Mouse (Mus musculus): ENCODE measurements at regions not wholly inside any gene's neighbourhood (a gene's known extent, or its start where the extent isn't known, plus 50 kb on each side); places are given as distances from the start of the nearest gene placed in this dataset.

- no peak for DNase-seq (ENCODE audit: low spot score)
- no peaks in the 10 kb centered on the region for H3K4me1 ChIP-seq (replicated peaks; ENCODE audit: control insufficient read depth, insufficient read depth, low read length)
- no peak for ATAC-seq (replicated peaks; ENCODE audit: low FRiP score, low TSS enrichment, low read depth)
- 77% methylated on average over 2 of the region's 2 CpGs for WGBS
- no peak overlapping the region for H3K4me2 ChIP-seq (ENCODE audit: low read length)
- H3K27ac ChIP-seq (ENCODE audit: low read depth): no peak overlapping the region
- no peaks in the 10 kb centered on the region for H3K36me3 ChIP-seq (ENCODE audit: control insufficient read depth, insufficient read depth, low read length)
- H3K4me3 ChIP-seq (ENCODE audit: low read depth, low read length): no peak overlapping the region
- no peaks in the 10 kb centered on the region for H3K27me3 ChIP-seq (replicated peaks; ENCODE audit: control insufficient read depth, insufficient read depth, low read length)
- no peak overlapping the region for H3K9ac ChIP-seq (ENCODE audit: low read length)
- H3K9me3 ChIP-seq (ENCODE audit: control insufficient read depth, low read length): no peaks in the 10 kb centered on the region
Observed at GRCm38 (mm10) chr13:85570886-85571527, 282.1 kb upstream of the Rasa1 start.

- DNase-seq (ENCODE audit: low spot score) (no peak), ATAC-seq (replicated peaks; ENCODE audit: low FRiP score, low TSS enrichment, low read depth) (no peak)
- Histone ChIP-seq H3K9me3 (ENCODE audit: control insufficient read depth, low read length) (no peaks in the 10 kb centered on the region), H3K4me2 (ENCODE audit: low read length) (no peak overlapping the region), H3K36me3 (ENCODE audit: control insufficient read depth, insufficient read depth, low read length) (no peaks in the 10 kb centered on the region), H3K27me3 (replicated peaks; ENCODE audit: control insufficient read depth, insufficient read depth, low read length) (no peaks in the 10 kb centered on the region), H3K9ac (ENCODE audit: low read length) (no peak overlapping the region), H3K27ac (ENCODE audit: low read depth) (no peak overlapping the region), H3K4me3 (ENCODE audit: low read depth, low read length) (no peak overlapping the region), H3K4me1 (replicated peaks; ENCODE audit: control insufficient read depth, insufficient read depth, low read length) (no peaks in the 10 kb centered on the region)
- 77% methylated on average over 2 of the region's 2 CpGs for WGBS
Observed at GRCm38 (mm10) chr13:85557821-85558220, 268.9 kb upstream of the Rasa1 start.

GRCm38 (mm10) chr13:85556101-85556853 is 267.3 kb upstream of the Rasa1 start:
- H3K9me3 ChIP-seq (ENCODE audit: control insufficient read depth, low read length): no peaks in the 10 kb centered on the region
- ATAC-seq (replicated peaks; ENCODE audit: low FRiP score, low TSS enrichment, low read depth) (no peak), DNase-seq (ENCODE audit: low spot score) (no peak)
- 10% methylated on average over 5 of the region's 5 CpGs for WGBS
- H3K4me2 ChIP-seq (ENCODE audit: low read length): no peak overlapping the region
- H3K27ac ChIP-seq (ENCODE audit: low read depth): no peak overlapping the region
- H3K4me3 ChIP-seq (ENCODE audit: low read depth, low read length): no peak overlapping the region
- no peak overlapping the region for H3K9ac ChIP-seq (ENCODE audit: low read length)
- H3K4me1 ChIP-seq (replicated peaks; ENCODE audit: control insufficient read depth, insufficient read depth, low read length): no peaks in the 10 kb centered on the region
- no peaks in the 10 kb centered on the region for H3K36me3 ChIP-seq (ENCODE audit: control insufficient read depth, insufficient read depth, low read length)
- H3K27me3 ChIP-seq (replicated peaks; ENCODE audit: control insufficient read depth, insufficient read depth, low read length): no peaks in the 10 kb centered on the region

- DNase-seq (ENCODE audit: low spot score) (no peak), ATAC-seq (replicated peaks; ENCODE audit: low FRiP score, low TSS enrichment, low read depth) (no peak)
- H3K36me3 ChIP-seq (ENCODE audit: control insufficient read depth, insufficient read depth, low read length): no peaks in the 10 kb centered on the region
- H3K4me2 ChIP-seq (ENCODE audit: low read length): no peak overlapping the region
- WGBS: 75% methylated on average over 3 of the region's 3 CpGs
- H3K27ac ChIP-seq (ENCODE audit: low read depth): no peak overlapping the region
- H3K9me3 ChIP-seq (ENCODE audit: control insufficient read depth, low read length): 0 out of 2 replicates have a peak, but pooled peaks cover 8% of the 10 kb centered on the region
- H3K4me1 ChIP-seq (replicated peaks; ENCODE audit: control insufficient read depth, insufficient read depth, low read length): no peaks in the 10 kb centered on the region
- H3K9ac ChIP-seq (ENCODE audit: low read length): no peak overlapping the region
- no peaks in the 10 kb centered on the region for H3K27me3 ChIP-seq (replicated peaks; ENCODE audit: control insufficient read depth, insufficient read depth, low read length)
- H3K4me3 ChIP-seq (ENCODE audit: low read depth, low read length): no peak overlapping the region
Observed at GRCm38 (mm10) chr13:85553072-85553471, 264.1 kb upstream of the Rasa1 start.

- no peak overlapping the region for H3K4me2 ChIP-seq (ENCODE audit: low read length)
- no peak overlapping the region for H3K27ac ChIP-seq (ENCODE audit: low read depth)
- 40% methylated on average over 1 of the region's 1 CpGs for WGBS
- ATAC-seq (replicated peaks; ENCODE audit: low FRiP score, low TSS enrichment, low read depth): no peak
- no peaks in the 10 kb centered on the region for H3K27me3 ChIP-seq (replicated peaks; ENCODE audit: control insufficient read depth, insufficient read depth, low read length)
- H3K36me3 ChIP-seq (ENCODE audit: control insufficient read depth, insufficient read depth, low read length): no peaks in the 10 kb centered on the region
- H3K9me3 ChIP-seq (ENCODE audit: control insufficient read depth, low read length): no peaks in the 10 kb centered on the region
- no peaks in the 10 kb centered on the region for H3K4me1 ChIP-seq (replicated peaks; ENCODE audit: control insufficient read depth, insufficient read depth, low read length)
- DNase-seq (ENCODE audit: low spot score): no peak
- H3K9ac ChIP-seq (ENCODE audit: low read length): no peak overlapping the region
- no peak overlapping the region for H3K4me3 ChIP-seq (ENCODE audit: low read depth, low read length)
Observed at GRCm38 (mm10) chr13:85509671-85510070, 220.7 kb upstream of the Rasa1 start.

- Histone ChIP-seq H3K36me3 (ENCODE audit: control insufficient read depth, insufficient read depth, low read length) (no peaks in the 10 kb centered on the region), H3K27me3 (replicated peaks; ENCODE audit: control insufficient read depth, insufficient read depth, low read length) (no peaks in the 10 kb centered on the region), H3K4me3 (ENCODE audit: low read depth, low read length) (no peak overlapping the region), H3K4me1 (replicated peaks; ENCODE audit: control insufficient read depth, insufficient read depth, low read length) (no peaks in the 10 kb centered on the region), H3K9me3 (ENCODE audit: control insufficient read depth, low read length) (no peaks in the 10 kb centered on the region), H3K27ac (ENCODE audit: low read depth) (no peak overlapping the region), H3K9ac (ENCODE audit: low read length) (no peak overlapping the region), H3K4me2 (ENCODE audit: low read length) (no peak overlapping the region)
- DNase-seq (ENCODE audit: low spot score) (no peak), ATAC-seq (replicated peaks; ENCODE audit: low FRiP score, low TSS enrichment, low read depth) (no peak)
- 93% methylated on average over 1 of the region's 1 CpGs for WGBS
Observed at GRCm38 (mm10) chr13:85508552-85508951, 219.6 kb upstream of the Rasa1 start.

GRCm38 (mm10) chr13:85507374-85508101 is 218.6 kb upstream of the Rasa1 start:
- Histone ChIP-seq H3K4me1 (replicated peaks; ENCODE audit: control insufficient read depth, insufficient read depth, low read length) (no peaks in the 10 kb centered on the region), H3K4me2 (ENCODE audit: low read length) (no peak overlapping the region), H3K36me3 (ENCODE audit: control insufficient read depth, insufficient read depth, low read length) (no peaks in the 10 kb centered on the region), H3K9ac (ENCODE audit: low read length) (no peak overlapping the region), H3K27ac (ENCODE audit: low read depth) (no peak overlapping the region), H3K27me3 (replicated peaks; ENCODE audit: control insufficient read depth, insufficient read depth, low read length) (no peaks in the 10 kb centered on the region), H3K4me3 (ENCODE audit: low read depth, low read length) (no peak overlapping the region), H3K9me3 (ENCODE audit: control insufficient read depth, low read length) (no peaks in the 10 kb centered on the region)
- no peak for DNase-seq (ENCODE audit: low spot score)
- ATAC-seq (replicated peaks; ENCODE audit: low FRiP score, low TSS enrichment, low read depth): no peak
- WGBS: 68% methylated on average over 6 of the region's 6 CpGs

GRCm38 (mm10) chr13:85506875-85507274 is 217.9 kb upstream of the Rasa1 start:
- 50% methylated on average over 1 of the region's 1 CpGs for WGBS
- no peak for ATAC-seq (replicated peaks; ENCODE audit: low FRiP score, low TSS enrichment, low read depth)

More at GRCm38 (mm10) chr13:85506875-85507274, 217.9 kb upstream of the Rasa1 start:
- H3K4me2 ChIP-seq (ENCODE audit: low read length): no peak overlapping the region
- H3K4me1 ChIP-seq (replicated peaks; ENCODE audit: control insufficient read depth, insufficient read depth, low read length): no peaks in the 10 kb centered on the region
- DNase-seq (ENCODE audit: low spot score): no peak
- H3K9me3 ChIP-seq (ENCODE audit: control insufficient read depth, low read length): no peaks in the 10 kb centered on the region
- no peaks in the 10 kb centered on the region for H3K36me3 ChIP-seq (ENCODE audit: control insufficient read depth, insufficient read depth, low read length)
- peak overlapping the region; percentile 27; the same call in 1 of the 2 replicates for H3K27ac ChIP-seq (ENCODE audit: low read depth)
- H3K4me3 ChIP-seq (ENCODE audit: low read depth, low read length): no peak overlapping the region
- no peak overlapping the region for H3K9ac ChIP-seq (ENCODE audit: low read length)
- no peaks in the 10 kb centered on the region for H3K27me3 ChIP-seq (replicated peaks; ENCODE audit: control insufficient read depth, insufficient read depth, low read length)
